Mouse (Mus musculus): ENCODE measurements around the gene Top1.
A peak's percentile ranks its signal among the peaks of the same experiment; 100 is the strongest.

DNA sequence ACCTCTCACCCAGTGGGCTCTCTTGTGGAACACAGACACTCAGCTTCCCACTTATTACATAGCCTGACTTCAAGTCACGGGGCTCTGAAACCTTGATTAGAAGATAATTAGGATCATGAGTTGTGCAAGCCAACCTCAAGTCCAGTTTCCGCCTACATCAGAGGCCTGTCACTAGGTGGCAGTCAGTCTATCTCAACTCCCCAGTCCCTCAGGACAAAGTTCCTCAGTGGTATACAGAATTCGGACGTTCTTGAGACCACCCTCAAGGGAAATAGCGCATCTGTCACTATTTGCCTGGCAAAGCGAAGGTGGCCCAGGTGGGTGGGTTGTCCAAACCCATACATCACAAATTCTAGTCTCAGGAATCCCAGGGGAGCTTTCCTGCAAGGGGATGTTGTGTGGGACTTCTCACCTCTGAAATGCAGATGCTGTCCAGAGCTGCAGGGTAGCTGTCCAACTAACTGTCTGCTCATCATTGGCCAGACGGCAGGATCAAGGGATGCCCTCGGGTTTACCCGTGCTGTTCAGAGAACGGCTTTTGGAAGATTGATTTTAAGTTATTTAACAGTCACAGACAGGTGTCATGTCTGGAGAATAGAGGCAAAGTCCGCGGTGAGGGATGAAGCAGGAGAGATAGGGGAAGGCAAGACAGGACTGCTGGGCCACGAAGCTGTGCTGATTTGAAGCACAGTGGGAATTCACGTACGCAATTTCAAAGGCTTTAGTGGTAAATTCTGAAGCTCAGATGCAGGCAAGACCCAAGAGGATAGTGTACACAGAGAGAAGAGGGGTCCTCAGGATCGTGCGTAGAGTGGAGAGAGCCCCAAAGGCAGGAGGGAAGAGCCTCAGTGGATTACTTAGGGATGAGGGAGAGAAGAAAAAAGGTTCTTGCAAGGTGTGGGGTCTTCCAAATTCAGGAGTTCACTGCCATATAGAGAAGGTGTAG is 84.4 kb downstream of the Top1 start:
- peak; percentile 41; the same call in 1 of the 2 replicates for TF ChIP-seq CTCF (IDR thresholded peaks at IDR 0.05; ENCODE audit: borderline replicate concordance, insufficient read depth, low read length)
- TF ChIP-seq POLR2A (IDR thresholded peaks at IDR 0.05; ENCODE audit: low read depth, low read length), result no peak

Data from embryonic fibroblast, embryonic 13.5 days (primary cell).